Mouse (Mus musculus) hindbrain, embryonic 10.5 days (tissue): Measurements from ENCODE around the gene Kcnn1. TPM values are rescaled to one million over a fixed set of nuclear protein-coding genes. Genes with fewer than 3 reads are reported as not detected.
A peak's percentile ranks its signal among the peaks of the same experiment; 100 is the strongest.

Experiments used
- DNase-seq: peaks from one replicate; pipeline ENCODE4 v3.0.0-alpha.2; 2017; ENCODE audit warnings: low spot score
- H3K27ac ChIP-seq: fragments of 300-500 bp; sonication (generic); 2 replicates; pipeline ENCODE4 v1.5.1; 2016; ENCODE audit warnings: mild to moderate bottlenecking, moderate library complexity
- H3K27me3 ChIP-seq: fragments of 300-500 bp; sonication (generic); 2 replicates; pipeline ENCODE4 v1.6.1; 2016; ENCODE audit warnings: mild to moderate bottlenecking; ENCODE audit not compliant: poor library complexity, insufficient read depth, severe bottlenecking
- H3K36me3 ChIP-seq: fragments of 300-500 bp; sonication (generic); 2 replicates; pipeline ENCODE4 v1.6.1; 2016; ENCODE audit warnings: mild to moderate bottlenecking, moderate library complexity
- H3K4me1 ChIP-seq: fragments of 300-500 bp; sonication (generic); replicated peaks from 2 replicates; pipeline ENCODE4 v1.6.1; 2016; ENCODE audit warnings: mild to moderate bottlenecking
- H3K4me3 ChIP-seq: fragments of 300-500 bp; sonication (generic); 2 replicates; pipeline ENCODE4 v1.5.1; 2016; ENCODE audit warnings: mild to moderate bottlenecking, moderate library complexity
- H3K9me3 ChIP-seq: fragments of 300-500 bp; sonication (generic); 2 replicates; pipeline ENCODE4 v1.6.1; 2016; ENCODE audit warnings: mild to moderate bottlenecking, moderate library complexity
- WGBS: fragments of 180-500 bp; shearing (Covaris S2); methylation state at CpG from one replicate; pipeline ENCODE4 v1.1.7; 2016; 5-methylcytosine and 5-hydroxymethylcytosine counted together
- polyA plus RNA-seq: library from polyadenylated mRNA; unstranded; fragments of >200 nt; fragmentation: Nextera tagmentation; extraction: Ambion mirVana; gene quantifications from 2 replicates; pipeline ENCODE4 v1.2.1, GENCODE M21; 2016

Gene Kcnn1
- polyA plus RNA-seq, 1 experiment from 2014 or later, result 19.3 TPM

GRCm38 (mm10) chr8:70808239-70808638 is 54.8 kb downstream of the Kcnn1 start, which contains the start of gene Il12rb1:
Gene Il12rb1, plus strand, starts transcription at chr8:70808449.
- Histone ChIP-seq H3K27me3 (peaks cover 76% of the 10 kb centered on the region), H3K27ac (no peak within 1 kb of the TSS), H3K9me3 (no peaks in the 10 kb centered on the region), H3K4me3 (no peak within 1 kb of the TSS), H3K36me3 (no peaks in the 10 kb centered on the region), H3K4me1 (peaks cover 31% of the 10 kb centered on the region)
- DNase-seq, result no peak
- 68% methylated on average over 5 of the region's 5 CpGs for WGBS

- Histone ChIP-seq H3K9me3 (no peaks in the 10 kb centered on the region), H3K4me1 (peaks cover 31% of the 10 kb centered on the region), H3K4me3 (no peak overlapping the region), H3K27ac (no peak overlapping the region), H3K27me3 (peaks cover 78% of the 10 kb centered on the region), H3K36me3 (no peaks in the 10 kb centered on the region)
- 38% methylated on average over 1 of the region's 1 CpGs for WGBS
- DNase-seq, result no peak
Observed at GRCm38 (mm10) chr8:70807304-70807703, 55.8 kb downstream of the Kcnn1 start.

- Histone ChIP-seq H3K27me3 (peaks cover 86% of the 10 kb centered on the region), H3K4me3 (no peak overlapping the region), H3K4me1 (peaks cover 31% of the 10 kb centered on the region), H3K9me3 (no peaks in the 10 kb centered on the region), H3K36me3 (no peaks in the 10 kb centered on the region), H3K27ac (no peak overlapping the region)
- 72% methylated on average over 4 of the region's 4 CpGs for WGBS
- no peak for DNase-seq
Observed at GRCm38 (mm10) chr8:70806541-70806940, 56.5 kb downstream of the Kcnn1 start.

- H3K4me3 ChIP-seq, result peak within 1 kb of the TSS; percentile 58
- WGBS, result 1% methylated on average over 45 of the region's 45 CpGs
- H3K9me3 ChIP-seq, result no peaks in the 10 kb centered on the region
- no peak within 1 kb of the TSS; the same call in 1 of the 2 replicates for H3K27ac ChIP-seq
- peaks cover 30% of the 10 kb centered on the region for H3K4me1 ChIP-seq
- peaks cover 92% of the 10 kb centered on the region for H3K27me3 ChIP-seq
- H3K36me3 ChIP-seq, result no peaks in the 10 kb centered on the region
- peak; percentile 87 for DNase-seq
Observed at GRCm38 (mm10) chr8:70804481-70805206, 58.4 kb downstream of the Kcnn1 start, which contains the start of gene Mast3. Gene Mast3, minus strand, starts transcription at chr8:70805054.

GRCm38 (mm10) chr8:70803761-70804480 is 59.1 kb downstream of the Kcnn1 start:
- H3K4me3 ChIP-seq, result peak overlapping the region; percentile 58
- H3K4me1 ChIP-seq, result peaks cover 30% of the 10 kb centered on the region
- peaks cover 92% of the 10 kb centered on the region for H3K27me3 ChIP-seq
- no peaks in the 10 kb centered on the region for H3K9me3 ChIP-seq
- no peak overlapping the region for H3K27ac ChIP-seq
- H3K36me3 ChIP-seq, result no peaks in the 10 kb centered on the region
- WGBS, result 2% methylated on average over 47 of the region's 47 CpGs
- DNase-seq, result peak; percentile 34

GRCm38 (mm10) chr8:70802786-70803510 is 60.1 kb downstream of the Kcnn1 start:
- Histone ChIP-seq H3K4me1 (peaks cover 34% of the 10 kb centered on the region), H3K4me3 (no peak overlapping the region), H3K36me3 (no peaks in the 10 kb centered on the region), H3K27ac (no peak overlapping the region), H3K27me3 (peaks cover 98% of the 10 kb centered on the region), H3K9me3 (no peaks in the 10 kb centered on the region)
- WGBS, result 73% methylated on average over 11 of the region's 11 CpGs
- no peak for DNase-seq

GRCm38 (mm10) chr8:70801830-70802229 is 61.2 kb downstream of the Kcnn1 start:
- Histone ChIP-seq H3K27ac (no peak overlapping the region), H3K4me3 (no peak overlapping the region), H3K9me3 (no peaks in the 10 kb centered on the region), H3K4me1 (peaks cover 42% of the 10 kb centered on the region), H3K36me3 (no peaks in the 10 kb centered on the region), H3K27me3 (peaks cover 93% of the 10 kb centered on the region)
- whole genome bisulfite sequencing, result 73% methylated on average over 1 of the region's 1 CpGs
- DNase-seq, result no peak

- Histone ChIP-seq H3K27me3 (peaks cover 92% of the 10 kb centered on the region), H3K9me3 (no peaks in the 10 kb centered on the region), H3K36me3 (no peaks in the 10 kb centered on the region), H3K4me3 (no peak overlapping the region), H3K27ac (no peak overlapping the region), H3K4me1 (peaks cover 49% of the 10 kb centered on the region)
- 42% methylated on average over 15 of the region's 15 CpGs for WGBS
- DNase-seq, result no peak
Observed at GRCm38 (mm10) chr8:70801156-70801555, 61.9 kb downstream of the Kcnn1 start.

GRCm38 (mm10) chr8:70800648-70801047 is 62.4 kb downstream of the Kcnn1 start:
- Histone ChIP-seq H3K27ac (no peak overlapping the region), H3K36me3 (no peaks in the 10 kb centered on the region), H3K27me3 (peaks cover 92% of the 10 kb centered on the region), H3K4me3 (no peak overlapping the region), H3K4me1 (peaks cover 52% of the 10 kb centered on the region), H3K9me3 (no peaks in the 10 kb centered on the region)
- DNase-seq, result no peak
- WGBS, result 49% methylated on average over 10 of the region's 10 CpGs

GRCm38 (mm10) chr8:70798281-70798680 is 64.8 kb downstream of the Kcnn1 start:
- WGBS, result 14% methylated on average over 15 of the region's 15 CpGs
- H3K27me3 ChIP-seq, result peaks cover 91% of the 10 kb centered on the region
- peak overlapping the region; percentile 69 for H3K4me3 ChIP-seq
- no peaks in the 10 kb centered on the region for H3K9me3 ChIP-seq
- H3K36me3 ChIP-seq, result no peaks in the 10 kb centered on the region
- H3K27ac ChIP-seq, result peak overlapping the region; percentile 87; the same call in 1 of the 2 replicates
- H3K4me1 ChIP-seq, result peaks cover 51% of the 10 kb centered on the region
- DNase-seq, result no peak

- Histone ChIP-seq H3K9me3 (no peaks in the 10 kb centered on the region), H3K27ac (peak overlapping the region; percentile 87), H3K4me1 (peaks cover 60% of the 10 kb centered on the region), H3K36me3 (no peaks in the 10 kb centered on the region), H3K4me3 (peak overlapping the region; percentile 69), H3K27me3 (peaks cover 84% of the 10 kb centered on the region)
- DNase-seq, result peak; percentile 94
- 1% methylated on average over 57 of the region's 57 CpGs for WGBS
Observed at GRCm38 (mm10) chr8:70797081-70798070, 65.7 kb downstream of the Kcnn1 start.
